Mouse (Mus musculus): ENCODE results near the gene Zbtb49. TPM values are rescaled to one million over a fixed set of nuclear protein-coding genes. Genes with fewer than 3 reads are reported as not detected.

The Zbtb49 gene
- polyA plus RNA-seq, 1 experiment from 2014 or later = 20.8 TPM

- Histone ChIP-seq H3K9me3 (ENCODE audit: control insufficient read depth, low read length) (no peaks in the 10 kb centered on the region; the same call in 1 of the 2 replicates), H3K36me3 (ENCODE audit: control insufficient read depth, insufficient read depth, low read length) (no peaks in the 10 kb centered on the region), H3K4me2 (ENCODE audit: low read depth, low read length, severe bottlenecking) (no peak overlapping the region), H3K27ac (ENCODE audit: low read depth, low read length) (no peak overlapping the region), H3K27me3 (ENCODE audit: control insufficient read depth, insufficient read depth, low read length) (no peaks in the 10 kb centered on the region), H3K9ac (ENCODE audit: low read length) (no peak overlapping the region), H3K4me3 (ENCODE audit: low read depth, low read length) (no peak overlapping the region), H3K4me1 (replicated peaks; ENCODE audit: control insufficient read depth, insufficient read depth, low read length) (no peaks in the 10 kb centered on the region)
- DNase-seq (ENCODE audit: low spot score) = no peak
- WGBS = 90% methylated on average over 6 of the region's 6 CpGs
- ATAC-seq (replicated peaks; ENCODE audit: low FRiP score) = no peak
Measured at GRCm38 (mm10) chr5:38184688-38185285, 35.5 kb downstream of the Zbtb49 start.

- DNase-seq (ENCODE audit: low spot score) (no peak), ATAC-seq (replicated peaks; ENCODE audit: low FRiP score) (no peak)
- 86% methylated on average over 16 of the region's 16 CpGs for WGBS
Measured at GRCm38 (mm10) chr5:38174256-38174912, 45.9 kb downstream of the Zbtb49 start.

GRCm38 (mm10) chr5:38173766-38174165 lies 46.5 kb downstream of the Zbtb49 start:
- Histone ChIP-seq H3K27ac (ENCODE audit: low read depth, low read length) (no peak overlapping the region), H3K36me3 (ENCODE audit: control insufficient read depth, insufficient read depth, low read length) (no peaks in the 10 kb centered on the region), H3K4me2 (ENCODE audit: low read depth, low read length, severe bottlenecking) (no peak overlapping the region), H3K4me1 (replicated peaks; ENCODE audit: control insufficient read depth, insufficient read depth, low read length) (no peaks in the 10 kb centered on the region), H3K27me3 (ENCODE audit: control insufficient read depth, insufficient read depth, low read length) (no peaks in the 10 kb centered on the region), H3K9me3 (ENCODE audit: control insufficient read depth, low read length) (no peaks in the 10 kb centered on the region), H3K9ac (ENCODE audit: low read length) (no peak overlapping the region), H3K4me3 (ENCODE audit: low read depth, low read length) (no peak overlapping the region)
- DNase-seq (ENCODE audit: low spot score) (no peak), ATAC-seq (replicated peaks; ENCODE audit: low FRiP score) (no peak)
- 65% methylated on average over 5 of the region's 5 CpGs for WGBS

More at GRCm38 (mm10) chr5:38174256-38174912, 45.9 kb downstream of the Zbtb49 start:
- no peaks in the 10 kb centered on the region for H3K4me1 ChIP-seq (replicated peaks; ENCODE audit: control insufficient read depth, insufficient read depth, low read length)
- no peak overlapping the region for H3K27ac ChIP-seq (ENCODE audit: low read depth, low read length)
- no peak overlapping the region for H3K9ac ChIP-seq (ENCODE audit: low read length)
- H3K4me3 ChIP-seq (ENCODE audit: low read depth, low read length) = no peak overlapping the region
- H3K27me3 ChIP-seq (ENCODE audit: control insufficient read depth, insufficient read depth, low read length) = no peaks in the 10 kb centered on the region
- H3K4me2 ChIP-seq (ENCODE audit: low read depth, low read length, severe bottlenecking) = no peak overlapping the region
- H3K36me3 ChIP-seq (ENCODE audit: control insufficient read depth, insufficient read depth, low read length) = no peaks in the 10 kb centered on the region
- H3K9me3 ChIP-seq (ENCODE audit: control insufficient read depth, low read length) = no peaks in the 10 kb centered on the region

- H3K4me3 ChIP-seq (ENCODE audit: low read depth, low read length) = no peak overlapping the region
- WGBS = 84% methylated on average over 11 of the region's 11 CpGs
- H3K9me3 ChIP-seq (ENCODE audit: control insufficient read depth, low read length) = no peaks in the 10 kb centered on the region
- H3K4me1 ChIP-seq (replicated peaks; ENCODE audit: control insufficient read depth, insufficient read depth, low read length) = no peaks in the 10 kb centered on the region
- H3K9ac ChIP-seq (ENCODE audit: low read length) = no peak overlapping the region
- DNase-seq (ENCODE audit: low spot score) (no peak), ATAC-seq (replicated peaks; ENCODE audit: low FRiP score) (no peak)
- no peaks in the 10 kb centered on the region for H3K36me3 ChIP-seq (ENCODE audit: control insufficient read depth, insufficient read depth, low read length)
- H3K4me2 ChIP-seq (ENCODE audit: low read depth, low read length, severe bottlenecking) = no peak overlapping the region
- no peak overlapping the region for H3K27ac ChIP-seq (ENCODE audit: low read depth, low read length)
- H3K27me3 ChIP-seq (ENCODE audit: control insufficient read depth, insufficient read depth, low read length) = no peaks in the 10 kb centered on the region
Measured at GRCm38 (mm10) chr5:38168497-38168896, 51.8 kb downstream of the Zbtb49 start.

GRCm38 (mm10) chr5:38159634-38160413 lies 60.4 kb downstream of the Zbtb49 start, which contains the start of gene Nsg1:
Nsg1 (minus strand) TSS chr5:38159907.
- H3K27me3 ChIP-seq (ENCODE audit: control insufficient read depth, insufficient read depth, low read length) = 0 out of 2 replicates have a peak, but pooled peaks cover 4% of the 10 kb centered on the region
- H3K9me3 ChIP-seq (ENCODE audit: control insufficient read depth, low read length) = no peaks in the 10 kb centered on the region
- no peak for DNase-seq (ENCODE audit: low spot score)
- H3K4me3 ChIP-seq (ENCODE audit: low read depth, low read length) = peak within 1 kb of the TSS; percentile 86
- peaks cover 3% of the 10 kb centered on the region; the same call in 1 of the 2 replicates for H3K4me1 ChIP-seq (replicated peaks; ENCODE audit: control insufficient read depth, insufficient read depth, low read length)
- peak; percentile 44 for ATAC-seq (replicated peaks; ENCODE audit: low FRiP score)
- peak within 1 kb of the TSS; percentile 70 for H3K4me2 ChIP-seq (ENCODE audit: low read depth, low read length, severe bottlenecking)
- H3K36me3 ChIP-seq (ENCODE audit: control insufficient read depth, insufficient read depth, low read length) = peaks cover 23% of the 10 kb centered on the region
- peak within 1 kb of the TSS; percentile 99 for H3K9ac ChIP-seq (ENCODE audit: low read length)
- 8% methylated on average over 34 of the region's 35 CpGs for WGBS
- peak within 1 kb of the TSS; percentile 52; the same call in 1 of the 2 replicates for H3K27ac ChIP-seq (ENCODE audit: low read depth, low read length)

- peak overlapping the region; percentile 70 for H3K4me2 ChIP-seq (ENCODE audit: low read depth, low read length, severe bottlenecking)
- peak; percentile 77 for ATAC-seq (replicated peaks; ENCODE audit: low FRiP score)
- no peaks in the 10 kb centered on the region for H3K9me3 ChIP-seq (ENCODE audit: control insufficient read depth, low read length)
- DNase-seq (ENCODE audit: low spot score) = peak; percentile 85
- peaks cover 3% of the 10 kb centered on the region; the same call in 1 of the 2 replicates for H3K4me1 ChIP-seq (replicated peaks; ENCODE audit: control insufficient read depth, insufficient read depth, low read length)
- peaks cover 30% of the 10 kb centered on the region for H3K36me3 ChIP-seq (ENCODE audit: control insufficient read depth, insufficient read depth, low read length)
- 0% methylated on average over 79 of the region's 79 CpGs for WGBS
- 0 out of 2 replicates have a peak, but pooled peaks cover 4% of the 10 kb centered on the region for H3K27me3 ChIP-seq (ENCODE audit: control insufficient read depth, insufficient read depth, low read length)
- H3K27ac ChIP-seq (ENCODE audit: low read depth, low read length) = peak overlapping the region; percentile 52; the same call in 1 of the 2 replicates
- H3K4me3 ChIP-seq (ENCODE audit: low read depth, low read length) = peak overlapping the region; percentile 86
- peak overlapping the region; percentile 99 for H3K9ac ChIP-seq (ENCODE audit: low read length)
Measured at GRCm38 (mm10) chr5:38158947-38159633, 61.2 kb downstream of the Zbtb49 start.

- DNase-seq (ENCODE audit: low spot score) (peak; percentile 75), ATAC-seq (replicated peaks; ENCODE audit: low FRiP score) (peak; percentile 45)
- peaks cover 32% of the 10 kb centered on the region for H3K36me3 ChIP-seq (ENCODE audit: control insufficient read depth, insufficient read depth, low read length)
- H3K27me3 ChIP-seq (ENCODE audit: control insufficient read depth, insufficient read depth, low read length) = 0 out of 2 replicates have a peak, but pooled peaks cover 4% of the 10 kb centered on the region
- peaks cover 3% of the 10 kb centered on the region; the same call in 1 of the 2 replicates for H3K4me1 ChIP-seq (replicated peaks; ENCODE audit: control insufficient read depth, insufficient read depth, low read length)
- peak overlapping the region; percentile 70 for H3K4me2 ChIP-seq (ENCODE audit: low read depth, low read length, severe bottlenecking)
- H3K4me3 ChIP-seq (ENCODE audit: low read depth, low read length) = peak overlapping the region; percentile 86
- H3K27ac ChIP-seq (ENCODE audit: low read depth, low read length) = peak overlapping the region; percentile 52; the same call in 1 of the 2 replicates
- H3K9ac ChIP-seq (ENCODE audit: low read length) = peak overlapping the region; percentile 99
- WGBS = under 1% methylated on average over 17 of the region's 17 CpGs
- H3K9me3 ChIP-seq (ENCODE audit: control insufficient read depth, low read length) = no peaks in the 10 kb centered on the region
Measured at GRCm38 (mm10) chr5:38158501-38158946, 61.7 kb downstream of the Zbtb49 start.

Data from forebrain, embryonic 11.5 days (tissue).